Mouse (Mus musculus): ENCODE results near the gene Krtap8-1. TPM values are rescaled to one million over a fixed set of nuclear protein-coding genes. Genes with fewer than 3 reads are reported as not detected.

Gene Krtap8-1
- polyA plus RNA-seq (2015; fragmentation: Nextera tagmentation; extraction: Ambion mirVana): not detected in 2 replicates

- H3K36me3 ChIP-seq: no peaks in the 10 kb centered on the region
- H3K27ac ChIP-seq: no peak within 1 kb of the TSS
- WGBS: 80% methylated on average over 7 of the region's 7 CpGs
- H3K4me2 ChIP-seq (replicated peaks): no peak within 1 kb of the TSS
- no peak for ATAC-seq (ENCODE audit: low FRiP score, low read depth)
- H3K9me3 ChIP-seq: no peaks in the 10 kb centered on the region
- no peak within 1 kb of the TSS for H3K9ac ChIP-seq
- no peak within 1 kb of the TSS for H3K4me3 ChIP-seq
- no peaks in the 10 kb centered on the region for H3K4me1 ChIP-seq
- no peaks in the 10 kb centered on the region for H3K27me3 ChIP-seq
These were observed at the start of gene Krtap8-1 for GRCm38 (mm10) chr16:89487852-89488251. Krtap8-1 (minus strand) TSS chr16:89487952.

DNA sequence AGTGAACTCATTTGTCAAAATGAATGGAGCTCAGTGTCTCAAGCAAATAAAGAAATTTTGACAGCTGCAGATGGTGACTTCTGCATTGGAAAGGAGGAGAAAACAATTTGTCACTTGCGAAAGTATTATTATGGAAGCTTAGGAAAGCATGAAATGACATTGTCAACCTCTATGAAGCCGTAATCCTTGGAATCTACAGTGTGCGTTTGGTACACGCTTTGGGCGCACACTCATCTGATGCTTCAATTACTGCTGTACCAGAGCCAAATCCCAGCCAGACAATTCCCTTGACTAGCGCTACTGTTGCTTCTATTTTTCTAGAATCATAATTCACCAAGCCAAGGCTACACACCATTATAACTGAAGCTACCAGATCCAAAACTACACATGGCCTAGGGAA lies 49.6 kb upstream of the Krtap8-1 start:
- H3K36me3 ChIP-seq: no peaks in the 10 kb centered on the region
- H3K27ac ChIP-seq: no peak overlapping the region
- H3K9me3 ChIP-seq: no peaks in the 10 kb centered on the region
- WGBS: 86% methylated on average over 6 of the region's 6 CpGs
- H3K4me2 ChIP-seq (replicated peaks): no peak overlapping the region
- no peaks in the 10 kb centered on the region for H3K27me3 ChIP-seq
- ATAC-seq (ENCODE audit: low FRiP score, low read depth): no peak
- no peaks in the 10 kb centered on the region for H3K4me1 ChIP-seq
- H3K4me3 ChIP-seq: no peak overlapping the region
- H3K9ac ChIP-seq: no peak overlapping the region

- Histone ChIP-seq H3K4me3 (no peak overlapping the region), H3K27me3 (no peaks in the 10 kb centered on the region), H3K36me3 (no peaks in the 10 kb centered on the region), H3K27ac (no peak overlapping the region), H3K4me2 (replicated peaks) (no peak overlapping the region), H3K4me1 (peaks cover 8% of the 10 kb centered on the region; the same call in 1 of the 2 replicates), H3K9me3 (no peaks in the 10 kb centered on the region), H3K9ac (no peak overlapping the region)
- 40% methylated on average over 7 of the region's 7 CpGs for WGBS
- no peak for ATAC-seq (ENCODE audit: low FRiP score, low read depth)
These were observed 42.8 kb upstream of the Krtap8-1 start for GRCm38 (mm10) chr16:89530547-89530946.

GRCm38 (mm10) chr16:89529846-89530245 lies 42.1 kb upstream of the Krtap8-1 start:
- no peak overlapping the region for H3K9ac ChIP-seq
- 56% methylated on average over 7 of the region's 7 CpGs for WGBS
- no peaks in the 10 kb centered on the region for H3K27me3 ChIP-seq
- H3K4me3 ChIP-seq: no peak overlapping the region
- H3K4me1 ChIP-seq: peaks cover 8% of the 10 kb centered on the region; the same call in 1 of the 2 replicates
- H3K9me3 ChIP-seq: no peaks in the 10 kb centered on the region
- H3K27ac ChIP-seq: no peak overlapping the region
- no peaks in the 10 kb centered on the region for H3K36me3 ChIP-seq
- no peak for ATAC-seq (ENCODE audit: low FRiP score, low read depth)
- H3K4me2 ChIP-seq (replicated peaks): no peak overlapping the region

DNA sequence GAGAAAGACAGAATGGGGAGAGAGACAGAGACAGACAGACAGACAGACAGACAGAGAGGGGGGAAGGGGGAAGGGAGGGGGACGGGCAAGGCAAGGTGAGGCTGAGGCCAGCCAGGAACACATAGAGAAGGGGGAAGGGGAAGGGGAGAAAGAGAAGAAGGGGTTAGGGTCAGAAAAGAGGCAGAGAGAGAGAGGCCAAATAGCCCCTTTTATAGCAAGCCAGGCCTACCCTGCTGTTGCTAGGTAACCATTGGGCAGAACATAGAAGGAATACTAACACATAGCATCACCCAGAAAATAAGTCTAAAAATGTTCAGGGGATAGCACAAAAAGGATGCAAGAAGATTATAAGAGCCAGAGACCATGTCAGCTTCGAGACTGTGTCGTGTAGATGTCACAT lies 40.6 kb upstream of the Krtap8-1 start:
- no peaks in the 10 kb centered on the region for H3K9me3 ChIP-seq

GRCm38 (mm10) chr16:89520996-89521395 lies 33.2 kb upstream of the Krtap8-1 start:
- no peaks in the 10 kb centered on the region for H3K36me3 ChIP-seq

More for the DNA sequence above, 40.6 kb upstream of the Krtap8-1 start:
- Histone ChIP-seq H3K4me2 (replicated peaks) (no peak overlapping the region), H3K27me3 (no peaks in the 10 kb centered on the region), H3K9ac (no peak overlapping the region), H3K4me1 (peaks cover 8% of the 10 kb centered on the region; the same call in 1 of the 2 replicates), H3K27ac (no peak overlapping the region), H3K4me3 (no peak overlapping the region), H3K36me3 (no peaks in the 10 kb centered on the region)
- ATAC-seq (ENCODE audit: low FRiP score, low read depth): no peak
- WGBS: 80% methylated on average over 3 of the region's 3 CpGs

DNA sequence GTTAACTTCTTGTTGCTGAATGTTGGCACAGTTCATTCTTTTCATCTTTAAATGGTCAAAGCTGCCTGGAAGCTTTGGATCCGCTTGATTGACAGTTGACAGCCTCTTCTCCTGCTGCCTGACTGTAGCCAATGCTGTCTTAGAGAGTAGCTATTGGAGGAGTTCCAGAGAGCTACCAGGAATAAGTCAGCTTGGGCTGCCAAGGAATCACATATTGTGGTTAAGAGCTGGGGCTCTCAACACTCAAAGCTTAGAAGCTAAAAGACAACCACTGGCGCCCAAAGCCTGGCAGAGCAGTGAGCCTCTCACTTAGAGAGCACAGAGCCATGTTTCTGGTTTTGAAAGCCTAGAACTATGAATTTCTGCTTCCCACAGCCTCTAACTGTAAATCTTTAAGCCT lies 32.8 kb upstream of the Krtap8-1 start:
- Histone ChIP-seq H3K4me1 (no peaks in the 10 kb centered on the region), H3K4me2 (replicated peaks) (no peak overlapping the region), H3K36me3 (no peaks in the 10 kb centered on the region), H3K27me3 (no peaks in the 10 kb centered on the region), H3K4me3 (no peak overlapping the region), H3K9ac (no peak overlapping the region), H3K27ac (no peak overlapping the region), H3K9me3 (no peaks in the 10 kb centered on the region)
- WGBS: 85% methylated on average over 2 of the region's 2 CpGs
- ATAC-seq (ENCODE audit: low FRiP score, low read depth): no peak

More at GRCm38 (mm10) chr16:89520996-89521395, 33.2 kb upstream of the Krtap8-1 start:
- ATAC-seq (ENCODE audit: low FRiP score, low read depth): no peak
- no peak overlapping the region for H3K4me3 ChIP-seq
- H3K27me3 ChIP-seq: no peaks in the 10 kb centered on the region
- WGBS: 93% methylated on average over 4 of the region's 4 CpGs
- H3K4me1 ChIP-seq: no peaks in the 10 kb centered on the region
- H3K9me3 ChIP-seq: no peaks in the 10 kb centered on the region
- no peak overlapping the region for H3K4me2 ChIP-seq (replicated peaks)
- H3K9ac ChIP-seq: no peak overlapping the region
- H3K27ac ChIP-seq: no peak overlapping the region

GRCm38 (mm10) chr16:89520091-89520490 lies 32.3 kb upstream of the Krtap8-1 start:
- Histone ChIP-seq H3K27ac (no peak overlapping the region), H3K4me1 (no peaks in the 10 kb centered on the region), H3K27me3 (no peaks in the 10 kb centered on the region), H3K4me3 (no peak overlapping the region), H3K9me3 (no peaks in the 10 kb centered on the region), H3K4me2 (replicated peaks) (no peak overlapping the region), H3K9ac (no peak overlapping the region), H3K36me3 (no peaks in the 10 kb centered on the region)
- WGBS: 58% methylated on average over 6 of the region's 6 CpGs
- peak; percentile 52 for ATAC-seq (ENCODE audit: low FRiP score, low read depth)

DNA sequence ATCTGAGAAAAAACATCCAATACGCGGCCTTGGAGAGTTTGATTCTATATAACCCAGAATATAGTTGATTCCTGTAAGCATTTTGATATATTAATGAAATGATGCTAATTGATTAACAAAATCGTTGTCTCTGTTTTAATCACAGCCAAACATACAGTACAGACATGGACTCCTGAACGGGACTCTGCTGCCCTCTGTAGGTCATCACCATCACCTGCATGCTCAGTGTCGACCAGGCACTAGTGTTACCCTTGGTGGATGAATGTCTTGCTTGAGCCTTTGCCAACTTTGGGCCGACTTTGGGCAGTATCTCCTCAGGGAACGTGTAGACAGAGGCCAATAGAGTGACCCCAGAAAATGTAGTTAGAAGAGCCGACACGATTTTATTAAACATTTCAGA lies 29.9 kb upstream of the Krtap8-1 start:
- Histone ChIP-seq H3K4me2 (replicated peaks) (no peak overlapping the region), H3K27me3 (no peaks in the 10 kb centered on the region), H3K27ac (no peak overlapping the region), H3K4me3 (no peak overlapping the region), H3K9ac (no peak overlapping the region), H3K9me3 (no peaks in the 10 kb centered on the region), H3K4me1 (no peaks in the 10 kb centered on the region), H3K36me3 (no peaks in the 10 kb centered on the region)
- 60% methylated on average over 9 of the region's 9 CpGs for WGBS
- ATAC-seq (ENCODE audit: low FRiP score, low read depth): no peak

DNA sequence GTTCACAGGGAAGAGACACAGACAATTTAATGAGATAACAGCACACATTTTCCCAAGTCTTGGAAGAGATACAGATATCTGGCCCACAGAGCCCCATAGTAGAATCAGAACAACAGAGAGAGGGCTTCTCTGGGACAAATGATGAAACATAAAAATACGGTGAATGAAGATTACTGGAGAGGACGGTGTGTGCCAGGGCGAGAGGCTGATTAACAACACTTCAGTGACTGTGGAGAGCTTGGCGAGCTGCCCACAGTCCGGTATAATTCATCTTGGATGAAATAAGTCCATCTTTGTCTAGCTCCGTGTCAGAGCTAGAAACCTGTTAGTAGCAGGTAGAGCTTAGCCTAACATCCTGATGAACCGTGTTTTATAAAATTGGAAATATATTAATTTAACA lies 25.7 kb upstream of the Krtap8-1 start:
- no peak overlapping the region for H3K9ac ChIP-seq
- no peak overlapping the region for H3K4me3 ChIP-seq
- no peaks in the 10 kb centered on the region for H3K27me3 ChIP-seq
- H3K4me1 ChIP-seq: no peaks in the 10 kb centered on the region
- no peaks in the 10 kb centered on the region for H3K36me3 ChIP-seq
- H3K4me2 ChIP-seq (replicated peaks): no peak overlapping the region
- H3K9me3 ChIP-seq: no peaks in the 10 kb centered on the region
- ATAC-seq (ENCODE audit: low FRiP score, low read depth): no peak
- 80% methylated on average over 7 of the region's 7 CpGs for WGBS
- no peak overlapping the region for H3K27ac ChIP-seq

DNA sequence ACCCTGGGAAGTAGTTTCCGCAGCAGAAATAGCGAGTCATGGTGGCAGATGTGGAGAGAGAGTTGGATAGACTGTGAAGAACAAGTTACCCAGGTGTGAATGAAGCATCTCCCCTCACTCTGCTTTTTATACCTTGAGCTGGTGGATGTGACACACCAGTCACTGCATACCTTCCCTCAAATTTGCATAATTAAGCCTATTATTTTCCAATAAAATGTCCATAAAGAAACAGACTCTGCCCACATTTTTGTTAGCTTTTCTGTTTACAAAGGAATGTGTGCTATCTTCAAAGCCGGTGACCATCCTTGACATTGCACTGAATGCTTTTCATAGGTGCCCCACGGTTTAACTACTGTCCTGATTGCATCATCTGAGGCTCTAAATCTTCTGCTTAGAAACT lies 20.5 kb upstream of the Krtap8-1 start, which contains the start of gene Krtap7-1:
Gene Krtap7-1, minus strand, starts transcription at position 101 of the 400 bp plus-strand sequence.
- WGBS: 84% methylated on average over 4 of the region's 4 CpGs
- ATAC-seq (ENCODE audit: low FRiP score, low read depth): no peak
- H3K4me3 ChIP-seq: no peak within 1 kb of the TSS
- no peak within 1 kb of the TSS for H3K9ac ChIP-seq
- H3K27me3 ChIP-seq: no peaks in the 10 kb centered on the region
- no peaks in the 10 kb centered on the region for H3K9me3 ChIP-seq
- no peaks in the 10 kb centered on the region for H3K4me1 ChIP-seq
- no peaks in the 10 kb centered on the region for H3K36me3 ChIP-seq
- no peak within 1 kb of the TSS for H3K27ac ChIP-seq
- H3K4me2 ChIP-seq (replicated peaks): no peak within 1 kb of the TSS

DNA sequence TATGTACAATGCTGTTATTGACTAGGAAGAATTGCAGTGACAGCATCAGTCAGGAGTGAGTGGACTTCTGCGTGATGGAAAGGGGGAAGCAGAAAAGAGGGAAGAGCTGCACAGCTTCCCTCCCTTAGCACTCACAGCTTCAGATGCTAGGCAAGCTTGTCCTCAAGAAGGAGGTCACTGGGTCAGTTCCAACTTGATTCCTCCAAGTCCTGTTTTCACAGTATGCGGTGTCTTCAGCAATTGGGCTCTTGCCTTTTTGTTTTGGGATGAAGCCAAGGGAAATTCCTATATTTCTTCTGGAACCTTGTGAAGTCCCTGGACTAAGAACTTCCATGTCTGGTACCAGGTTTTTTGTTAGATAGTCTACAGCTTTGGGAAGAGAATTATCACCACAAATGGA lies 15.8 kb upstream of the Krtap8-1 start:
- Histone ChIP-seq H3K9me3 (no peaks in the 10 kb centered on the region), H3K36me3 (no peaks in the 10 kb centered on the region), H3K27ac (no peak overlapping the region), H3K27me3 (no peaks in the 10 kb centered on the region), H3K4me3 (no peak overlapping the region), H3K9ac (no peak overlapping the region), H3K4me1 (no peaks in the 10 kb centered on the region), H3K4me2 (replicated peaks) (no peak overlapping the region)
- ATAC-seq (ENCODE audit: low FRiP score, low read depth): no peak
- 77% methylated on average over 2 of the region's 2 CpGs for WGBS

- H3K27ac ChIP-seq: no peak overlapping the region
- no peak for ATAC-seq (ENCODE audit: low FRiP score, low read depth)
- H3K9ac ChIP-seq: no peak overlapping the region
- no peaks in the 10 kb centered on the region for H3K9me3 ChIP-seq
- 87% methylated on average over 5 of the region's 5 CpGs for WGBS
- H3K4me2 ChIP-seq (replicated peaks): no peak overlapping the region
- H3K4me1 ChIP-seq: no peaks in the 10 kb centered on the region
- no peaks in the 10 kb centered on the region for H3K36me3 ChIP-seq
- H3K27me3 ChIP-seq: no peaks in the 10 kb centered on the region
- no peak overlapping the region for H3K4me3 ChIP-seq
These were observed 14.1 kb upstream of the Krtap8-1 start for GRCm38 (mm10) chr16:89501870-89502269.

All from limb, embryonic 13.5 days (tissue).